Comparison of ENCODE assay signal across 12 mouse cellular contexts in genomic region chr4:155908281-155908680, GRCm38 (mm10). TPM values are rescaled to one million over a fixed set of nuclear protein-coding genes. Genes with fewer than 3 reads are reported as not detected.
A peak's percentile ranks its signal among the peaks of the same experiment; 100 is the strongest.
DNase-seq lines count a peak whose midpoint lies in the region; ATAC-seq and TF ChIP-seq lines count a peak whose summit lies in the region.
"Had no signal": no experiment of that assay in that cellular context is flagged by ENCODE, and none has a peak within 500 bp of the region (broad histone marks: within the 10 kb centered on the region; RNA-seq: fewer than 3 reads in every experiment).

No protein-coding gene starts in this region.

- TF ChIP-seq CTCF in stomach, postnatal 0 days (IDR thresholded peaks at IDR 0.05; ENCODE audit: low read depth), result no peak

- H3K36me3 ChIP-seq in stomach, postnatal 0 days (ENCODE audit: control insufficient read depth, insufficient read depth, low read length), result peaks cover 4% of the 10 kb centered on the region

- DNase-seq in gastrocnemius, adult 18-20 months (ENCODE audit: low spot score), result peak; percentile 1
- DNase-seq in gastrocnemius, postnatal 14 days, result no peak
- DNase-seq in left cerebral cortex, adult 18-20 months (ENCODE audit: low spot score in 2 of 2), result peak; percentile 1
- DNase-seq in left cerebral cortex, postnatal 4 days, result no peak
- DNase-seq in ovary, postnatal 36 days (ENCODE audit: low spot score), result peak; percentile 2
- DNase-seq in ovary, postnatal 14 days (ENCODE audit: low spot score), result no peak
- DNase-seq in stomach, postnatal 0 days (ENCODE audit: low spot score), result no peak
- no peak for DNase-seq in urinary bladder, postnatal 14 days (ENCODE audit: low spot score)

- WGBS in stomach, postnatal 0 days, result 62% methylated on average over 7 of the region's 7 CpGs

- H3K9me3 ChIP-seq in stomach, postnatal 0 days (ENCODE audit: control insufficient read depth, low read length), result no peaks in the 10 kb centered on the region
- H3K9me3 ChIP-seq: limb, embryonic 10.5 days had no signal

- no peak for TF ChIP-seq EP300 in stomach, postnatal 0 days (optimal IDR thresholded peaks at IDR 0.05)

- H3K27ac ChIP-seq in stomach, postnatal 0 days (replicated peaks), result no peak overlapping the region
- H3K27ac ChIP-seq: limb, embryonic 10.5 days had no signal

- H3K9ac ChIP-seq in stomach, postnatal 0 days (ENCODE audit: low read length), result no peak overlapping the region

- no peaks in the 10 kb centered on the region for H3K4me1 ChIP-seq in stomach, postnatal 0 days (replicated peaks; ENCODE audit: control insufficient read depth, insufficient read depth)
- H3K4me1 ChIP-seq: limb, embryonic 10.5 days had no signal

- peak; percentile 24; the same call in 1 of the 2 replicates for ATAC-seq in stomach, postnatal 0 days (ENCODE audit: low FRiP score, low TSS enrichment)
- ATAC-seq: activated CD4-positive, CD25-positive, alpha-beta regulatory T cell, adult 4 months; intestine, embryonic 16.5 days had no signal

- no peak overlapping the region for H3K4me3 ChIP-seq in stomach, postnatal 0 days (ENCODE audit: low read depth, low read length)
- H3K4me3 ChIP-seq: erythroblast, embryonic 14.5 days; limb, embryonic 10.5 days had no signal

- intact Hi-C loops in gastrocnemius, postnatal 14 days (cut with DNase I; ENCODE audit: low total_unique reads), result no loop called here
- intact Hi-C loops in left cerebral cortex, postnatal 4 days (cut with DNase I), result no loop called here

- H3K27me3 ChIP-seq in stomach, postnatal 0 days (ENCODE audit: control insufficient read depth, insufficient read depth, low read length), result no peaks in the 10 kb centered on the region

- H3K4me2 ChIP-seq in stomach, postnatal 0 days (replicated peaks; ENCODE audit: low read depth), result no peak overlapping the region

RNA-seq across cellular contexts. Expression of gene Acap3, which starts 16.7 kb away (rescaled TPM):
- total RNA-seq in gastrocnemius, adult 18-20 months (2021), result 1 to 10 TPM; 6.6 to 7.3 TPM
- total RNA-seq in gastrocnemius, postnatal 14 days (2021), result 10 to 100 TPM; 10.1 to 10.3 TPM
- 100 to 1,000 TPM; 124 to 128 TPM for total RNA-seq in left cerebral cortex, adult 18-20 months (2021)
- 100 to 1,000 TPM; 164 to 168 TPM for total RNA-seq in left cerebral cortex, postnatal 4 days (2021)
- polyA plus RNA-seq in stomach, postnatal 0 days (2015; fragmentation: Nextera tagmentation; extraction: Ambion mirVana), result 9.7 and 10.2 TPM in 2 replicates

RNA-seq across cellular contexts. Expression of gene Pusl1, which starts 16.7 kb away (rescaled TPM):
- 10 to 100 TPM; 11.2 to 13.2 TPM for total RNA-seq in gastrocnemius, adult 18-20 months (2021)
- total RNA-seq in gastrocnemius, postnatal 14 days (2021), result 10 to 100 TPM in 1 of 2 experiments, 1 to 10 TPM in 1; 9.2 to 13.1 TPM
- 10 to 100 TPM; 54.9 to 58.6 TPM for total RNA-seq in left cerebral cortex, adult 18-20 months (2021)
- 10 to 100 TPM; 62.3 to 68.1 TPM for total RNA-seq in left cerebral cortex, postnatal 4 days (2021)
- polyA plus RNA-seq in stomach, postnatal 0 days (2015; fragmentation: Nextera tagmentation; extraction: Ambion mirVana), result 35.7 and 36.5 TPM in 2 replicates

RNA-seq across cellular contexts. Expression of gene Ube2j2, which starts 35.4 kb away (rescaled TPM):
- total RNA-seq in gastrocnemius, adult 18-20 months (2021), result 10 to 100 TPM; 62.3 to 66.4 TPM
- 10 to 100 TPM; 46.3 to 51.7 TPM for total RNA-seq in gastrocnemius, postnatal 14 days (2021)
- 10 to 100 TPM; 67.6 to 70.3 TPM for total RNA-seq in left cerebral cortex, adult 18-20 months (2021)
- total RNA-seq in left cerebral cortex, postnatal 4 days (2021), result 100 to 1,000 TPM in 1 of 2 experiments, 10 to 100 TPM in 1; 96.0 to 101 TPM
- polyA plus RNA-seq in stomach, postnatal 0 days (2015; fragmentation: Nextera tagmentation; extraction: Ambion mirVana), result 72.8 and 75.5 TPM in 2 replicates

RNA-seq across cellular contexts. Expression of gene Ints11, which starts 38.9 kb away (rescaled TPM):
- 10 to 100 TPM; 13.9 to 14.0 TPM for total RNA-seq in gastrocnemius, adult 18-20 months (2021)
- total RNA-seq in gastrocnemius, postnatal 14 days (2021), result 10 to 100 TPM; 15.4 to 15.9 TPM
- total RNA-seq in left cerebral cortex, adult 18-20 months (2021), result 10 to 100 TPM; 31.7 to 33.9 TPM
- 10 to 100 TPM; 44.1 to 54.7 TPM for total RNA-seq in left cerebral cortex, postnatal 4 days (2021)
- 30.7 and 32.6 TPM in 2 replicates for polyA plus RNA-seq in stomach, postnatal 0 days (2015; fragmentation: Nextera tagmentation; extraction: Ambion mirVana)

RNA-seq across cellular contexts. Expression of gene Cptp, which starts 39.0 kb away (rescaled TPM):
- 10 to 100 TPM; 13.0 to 16.2 TPM for total RNA-seq in gastrocnemius, adult 18-20 months (2021)
- total RNA-seq in gastrocnemius, postnatal 14 days (2021), result 10 to 100 TPM; 16.5 to 17.0 TPM
- total RNA-seq in left cerebral cortex, adult 18-20 months (2021), result 10 to 100 TPM; 23.1 to 33.8 TPM
- total RNA-seq in left cerebral cortex, postnatal 4 days (2021), result 10 to 100 TPM; 26.6 to 27.5 TPM
- polyA plus RNA-seq in stomach, postnatal 0 days (2015; fragmentation: Nextera tagmentation; extraction: Ambion mirVana), result 25.0 and 26.5 TPM in 2 replicates

Comparison
In these comparisons a context has a peak if more than half of its experiments do, and no peak if none do; other contexts are left out.
1. DNase-seq: peak in gastrocnemius, adult 18-20 months (single experiment), left cerebral cortex, adult 18-20 months (2 of 2) and ovary, postnatal 36 days (single experiment); none in gastrocnemius, postnatal 14 days (single experiment), left cerebral cortex, postnatal 4 days (single experiment), ovary, postnatal 14 days (single experiment), stomach, postnatal 0 days (single experiment) and urinary bladder, postnatal 14 days (single experiment).
2. RNA of gene Acap3, which starts 16.7 kb away (total RNA-seq): 164 to 168 TPM in left cerebral cortex, postnatal 4 days and 124 to 128 TPM in left cerebral cortex, adult 18-20 months; 10.1 to 10.3 TPM in gastrocnemius, postnatal 14 days and 6.6 to 7.3 TPM in gastrocnemius, adult 18-20 months; every median in the first group is over 10 times any median in the second.